Mouse (Mus musculus) lung, embryonic 15.5 days (tissue): ENCODE data around the gene Kcnc2. TPM values are rescaled to one million over a fixed set of nuclear protein-coding genes. Genes with fewer than 3 reads are reported as not detected.
"Not testable (repeated sequence)": the region's sequence is repeated elsewhere in the genome, so short reads cannot be mapped to it uniquely, and the experiment has no call there.

Source experiments
- ATAC-seq: fragments of 200-750 bp; cut with Nextera tagmentation; 2 replicates; pipeline ENCODE4 v1.8.0; 2017; ENCODE audit warnings: moderate number of reproducible peaks, borderline replicate concordance; ENCODE audit not compliant: low FRiP score, low TSS enrichment; ENCODE audit errors: extremely low read depth
- H3K27ac ChIP-seq: fragments of 300-500 bp; sonication (generic); 2 replicates; pipeline ENCODE4 v1.5.1; 2015; ENCODE audit warnings: moderate library complexity, mild to moderate bottlenecking, inconsistent platforms
- H3K27me3 ChIP-seq: fragments of 300-500 bp; sonication (generic); 2 replicates; pipeline ENCODE4 v1.6.1; 2015; ENCODE audit warnings: inconsistent platforms
- H3K36me3 ChIP-seq: fragments of 300-500 bp; sonication (generic); 2 replicates; pipeline ENCODE4 v1.6.1; 2015; ENCODE audit warnings: inconsistent platforms
- H3K4me1 ChIP-seq: fragments of 300-500 bp; sonication (generic); 2 replicates; pipeline ENCODE4 v1.6.1; 2015; ENCODE audit warnings: inconsistent platforms
- H3K4me2 ChIP-seq: fragments of 300-500 bp; sonication (generic); 2 replicates; pipeline ENCODE4 v1.6.1; 2015; ENCODE audit warnings: inconsistent platforms, mild to moderate bottlenecking, moderate library complexity
- H3K4me3 ChIP-seq: fragments of 300-500 bp; sonication (generic); 2 replicates; pipeline ENCODE4 v1.5.1; 2015; ENCODE audit warnings: mild to moderate bottlenecking, inconsistent platforms
- H3K9ac ChIP-seq: fragments of 300-500 bp; sonication (generic); 2 replicates; pipeline ENCODE4 v1.6.1; 2015; ENCODE audit warnings: inconsistent platforms
- H3K9me3 ChIP-seq: fragments of 300-500 bp; sonication (generic); 2 replicates; pipeline ENCODE4 v1.6.1; 2016; ENCODE audit warnings: inconsistent platforms
- WGBS: fragments of 180-500 bp; shearing (Covaris S2); methylation state at CpG from one replicate; pipeline ENCODE4 v1.1.7; 2015; 5-methylcytosine and 5-hydroxymethylcytosine counted together
- polyA plus RNA-seq: library from polyadenylated mRNA; unstranded; fragments of >200 nt; fragmentation: Nextera tagmentation; extraction: Ambion mirVana; gene quantifications from 2 replicates; pipeline ENCODE4 v1.2.1, GENCODE M21; 2015

Kcnc2 gene
- 0.26 and 0.55 TPM in 2 replicates for polyA plus RNA-seq

DNA sequence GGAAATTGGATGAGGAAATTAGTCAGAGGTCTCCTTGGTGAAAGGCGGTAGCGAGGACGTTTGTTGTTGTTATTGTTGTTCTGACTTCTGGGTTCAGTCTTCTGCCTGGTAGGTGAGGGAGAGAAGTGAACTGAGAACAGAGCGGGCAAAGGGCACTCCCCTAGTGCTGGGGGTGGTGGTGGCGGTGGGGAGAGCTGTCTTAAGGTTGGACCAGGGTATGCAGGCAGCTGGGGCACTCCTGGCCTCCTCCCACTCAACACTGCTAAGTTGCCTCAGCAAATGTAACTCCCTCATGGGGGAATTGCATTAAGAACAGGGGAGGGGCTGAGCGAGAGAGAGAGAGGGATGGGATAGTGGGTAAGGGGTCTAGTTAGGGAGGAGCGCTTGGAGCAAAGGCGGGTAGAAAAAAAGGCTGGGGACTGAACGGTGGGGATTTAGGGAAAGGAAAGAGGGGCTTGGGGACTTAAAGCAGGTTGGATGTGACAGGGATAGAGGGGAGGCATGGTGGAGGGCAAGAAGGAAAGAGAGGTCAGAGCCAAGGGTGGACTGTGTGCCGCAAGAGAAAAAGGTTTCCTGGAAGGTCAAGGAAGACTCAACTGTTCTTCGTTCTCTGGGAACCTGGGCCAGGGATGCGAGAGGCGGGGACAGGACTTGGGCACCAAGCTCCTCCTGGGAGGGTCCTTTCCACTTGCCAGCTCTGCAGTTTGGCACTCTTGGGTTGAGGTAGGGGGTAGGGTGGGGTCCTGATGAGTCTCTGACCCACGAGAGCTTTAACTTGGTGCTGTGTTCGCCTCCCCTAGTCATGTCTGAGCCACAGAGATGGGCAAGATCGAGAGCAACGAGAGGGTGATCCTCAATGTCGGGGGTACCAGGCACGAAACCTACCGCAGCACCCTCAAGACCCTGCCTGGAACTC lies at the start of gene Kcnc2:
TSS of gene Kcnc2 (plus strand) at position 235 of the 916 bp plus-strand sequence.
- 0 out of 2 replicates have a peak, but pooled peaks have one; percentile 35 for ATAC-seq
- H3K27me3 ChIP-seq: peaks cover 45% of the 10 kb centered on the region

DNA sequence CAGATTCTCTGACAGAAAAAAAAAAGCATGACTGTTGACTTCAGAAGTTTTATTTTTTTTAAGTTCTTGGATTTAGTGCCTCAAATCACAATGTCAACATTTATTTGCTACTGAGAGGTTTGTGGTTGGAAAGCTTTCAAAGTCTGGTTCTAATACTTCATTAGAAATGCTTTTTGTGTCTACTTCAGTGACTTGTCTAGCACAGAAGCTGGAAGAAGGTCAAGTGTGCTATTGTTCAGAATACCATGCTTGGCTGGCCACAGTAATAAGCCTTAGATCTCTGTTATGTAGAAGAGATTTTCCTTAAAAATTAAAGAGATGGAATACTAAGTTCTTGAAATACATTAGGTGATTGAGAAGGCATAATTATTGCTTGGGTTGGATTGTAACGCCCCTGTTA lies 43.8 kb upstream of the Kcnc2 start:
- Histone ChIP-seq H3K27ac (no peak overlapping the region), H3K4me2 (no peak overlapping the region), H3K36me3 (no peaks in the 10 kb centered on the region), H3K4me3 (no peak overlapping the region), H3K4me1 (no peaks in the 10 kb centered on the region), H3K9me3 (no peaks in the 10 kb centered on the region), H3K27me3 (no peaks in the 10 kb centered on the region), H3K9ac (no peak overlapping the region)
- ATAC-seq: no peak
- WGBS: 52% methylated on average over 1 of the region's 1 CpGs

More for the DNA sequence above, at the start of gene Kcnc2:
- Histone ChIP-seq H3K4me2 (peak within 1 kb of the TSS; percentile 96), H3K9ac (peak within 1 kb of the TSS; percentile 23), H3K4me1 (peaks cover 17% of the 10 kb centered on the region), H3K9me3 (no peaks in the 10 kb centered on the region), H3K4me3 (peak within 1 kb of the TSS; percentile 43), H3K36me3 (no peaks in the 10 kb centered on the region), H3K27ac (no peak within 1 kb of the TSS)
- WGBS: 3% methylated on average over 20 of the region's 20 CpGs

GRCm38 (mm10) chr10:112229091-112229843 lies 41.7 kb upstream of the Kcnc2 start:
- not testable (repeated sequence) for ATAC-seq, H3K4me2 ChIP-seq, H3K4me1 ChIP-seq, H3K27ac ChIP-seq, H3K36me3 ChIP-seq, H3K9me3 ChIP-seq, H3K4me3 ChIP-seq, H3K9ac ChIP-seq, H3K27me3 ChIP-seq
- 41% methylated on average over 6 of the region's 6 CpGs for WGBS

GRCm38 (mm10) chr10:112232733-112233132 lies 38.2 kb upstream of the Kcnc2 start:
- 25% methylated on average over 1 of the region's 1 CpGs for WGBS
- not testable (repeated sequence) for H3K4me1 ChIP-seq, H3K9me3 ChIP-seq, H3K9ac ChIP-seq, ATAC-seq, H3K27ac ChIP-seq, H3K27me3 ChIP-seq, H3K4me3 ChIP-seq, H3K4me2 ChIP-seq, H3K36me3 ChIP-seq

DNA sequence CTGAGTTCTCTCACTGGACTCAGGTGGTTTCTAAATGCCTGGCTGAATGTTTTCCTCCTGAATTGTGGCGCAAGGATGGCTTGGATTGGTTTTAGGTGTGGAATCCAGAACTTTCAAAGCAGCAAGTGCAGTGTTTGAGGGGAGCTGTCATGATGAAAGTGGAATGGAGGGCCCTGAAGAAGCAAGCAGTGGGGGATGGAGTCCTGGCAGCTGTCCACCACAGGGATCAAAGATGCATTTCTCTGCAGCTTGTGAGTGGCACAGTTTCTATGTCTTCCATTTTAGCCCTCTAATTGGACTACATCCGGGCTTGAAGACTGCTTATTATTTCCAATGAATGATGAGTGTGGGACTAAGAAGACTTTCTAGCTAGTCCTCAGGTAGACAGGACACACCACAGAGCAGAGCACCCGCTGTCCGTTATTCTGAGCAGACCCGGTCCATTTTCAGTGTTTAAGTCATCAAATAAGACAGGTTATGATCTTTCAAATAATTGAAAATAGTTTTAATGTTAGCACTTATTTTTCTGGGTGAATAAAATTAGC lies 35.5 kb upstream of the Kcnc2 start:
- not testable (repeated sequence) for ATAC-seq
- 79% methylated on average over 5 of the region's 5 CpGs for WGBS

DNA sequence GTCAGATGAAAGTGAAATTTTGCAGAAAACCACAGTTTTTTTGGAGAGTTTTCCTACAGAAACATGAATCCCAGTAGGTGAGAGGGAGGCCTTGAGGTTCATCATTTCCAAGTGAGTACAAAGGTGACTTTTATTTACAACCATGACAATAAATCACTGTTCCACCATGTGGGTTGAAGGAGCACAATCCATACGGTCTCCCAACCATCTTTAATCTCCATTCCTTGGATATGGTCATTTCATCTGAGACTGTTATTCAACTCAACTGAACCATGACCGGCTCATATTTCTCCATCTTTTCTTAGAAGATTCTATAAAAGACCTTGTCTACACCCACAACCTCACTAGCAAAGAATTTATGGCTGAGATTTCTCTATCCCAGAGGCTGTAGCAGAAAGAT lies 22.6 kb upstream of the Kcnc2 start:
- no peaks in the 10 kb centered on the region for H3K9me3 ChIP-seq
- no peak overlapping the region for H3K4me3 ChIP-seq
- H3K27me3 ChIP-seq: no peaks in the 10 kb centered on the region
- no peak for ATAC-seq
- no peaks in the 10 kb centered on the region for H3K36me3 ChIP-seq
- no peak overlapping the region for H3K4me2 ChIP-seq
- H3K4me1 ChIP-seq: no peaks in the 10 kb centered on the region
- no peak overlapping the region for H3K9ac ChIP-seq
- H3K27ac ChIP-seq: no peak overlapping the region
- WGBS: 80% methylated on average over 2 of the region's 2 CpGs

More for the DNA sequence above, 35.5 kb upstream of the Kcnc2 start:
- H3K27me3 ChIP-seq, H3K4me1 ChIP-seq, H3K27ac ChIP-seq, H3K9ac ChIP-seq, H3K4me3 ChIP-seq, H3K4me2 ChIP-seq, H3K9me3 ChIP-seq, H3K36me3 ChIP-seq: not testable (repeated sequence)

DNA sequence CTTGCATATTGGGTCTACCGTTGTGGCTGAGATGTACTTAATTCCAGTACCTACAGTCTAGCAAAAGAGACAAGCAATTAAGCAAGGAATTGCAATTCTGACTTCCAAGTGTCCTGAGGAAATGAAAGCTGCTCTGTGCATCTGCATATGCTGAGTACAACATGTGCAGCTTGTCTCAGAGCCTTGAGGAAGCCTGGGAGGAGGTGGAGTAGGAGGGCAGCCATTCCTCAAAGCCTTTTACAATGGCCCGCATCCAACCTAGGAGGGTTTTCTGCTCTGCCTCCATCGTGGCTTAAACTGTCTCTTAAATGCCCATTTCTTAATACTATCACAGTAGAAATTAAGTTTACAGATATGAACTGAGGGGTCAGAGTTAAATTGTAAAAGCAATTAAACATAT lies 7.5 kb upstream of the Kcnc2 start:
- no peak overlapping the region for H3K4me2 ChIP-seq
- H3K4me1 ChIP-seq: no peaks in the 10 kb centered on the region
- peaks cover 5% of the 10 kb centered on the region; the same call in 1 of the 2 replicates for H3K27me3 ChIP-seq
- 78% methylated on average over 3 of the region's 3 CpGs for WGBS
- no peak overlapping the region for H3K9ac ChIP-seq
- H3K27ac ChIP-seq: no peak overlapping the region
- no peak for ATAC-seq
- H3K4me3 ChIP-seq: no peak overlapping the region
- no peaks in the 10 kb centered on the region for H3K36me3 ChIP-seq
- H3K9me3 ChIP-seq: no peaks in the 10 kb centered on the region

DNA sequence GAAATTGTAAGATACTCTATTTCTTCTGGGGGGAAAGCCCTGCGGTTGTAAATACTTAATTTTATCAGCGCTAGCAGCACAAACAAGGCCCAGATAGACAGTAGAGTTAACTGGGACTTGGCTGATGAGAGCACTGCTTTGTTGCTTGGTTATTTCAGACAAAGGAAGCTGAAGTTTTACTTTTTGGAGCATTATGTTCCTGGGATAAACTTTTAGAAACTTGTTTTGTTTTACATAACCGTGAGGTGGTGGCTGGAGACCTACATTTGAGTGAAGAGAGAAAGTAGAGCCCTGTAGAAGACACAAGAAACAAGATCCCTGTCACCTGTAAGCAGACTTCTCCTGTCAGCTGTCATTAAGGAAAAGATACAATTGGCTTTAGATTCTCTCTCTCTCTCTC lies 1.4 kb upstream of the Kcnc2 start:
- Histone ChIP-seq H3K36me3 (no peaks in the 10 kb centered on the region), H3K4me2 (peak overlapping the region; percentile 96), H3K9me3 (no peaks in the 10 kb centered on the region), H3K9ac (no peak overlapping the region), H3K4me3 (peak overlapping the region; percentile 43; the same call in 1 of the 2 replicates), H3K27ac (no peak overlapping the region), H3K27me3 (peaks cover 45% of the 10 kb centered on the region), H3K4me1 (peaks cover 17% of the 10 kb centered on the region)
- ATAC-seq: no peak
- 58% methylated on average over 3 of the region's 3 CpGs for WGBS

DNA sequence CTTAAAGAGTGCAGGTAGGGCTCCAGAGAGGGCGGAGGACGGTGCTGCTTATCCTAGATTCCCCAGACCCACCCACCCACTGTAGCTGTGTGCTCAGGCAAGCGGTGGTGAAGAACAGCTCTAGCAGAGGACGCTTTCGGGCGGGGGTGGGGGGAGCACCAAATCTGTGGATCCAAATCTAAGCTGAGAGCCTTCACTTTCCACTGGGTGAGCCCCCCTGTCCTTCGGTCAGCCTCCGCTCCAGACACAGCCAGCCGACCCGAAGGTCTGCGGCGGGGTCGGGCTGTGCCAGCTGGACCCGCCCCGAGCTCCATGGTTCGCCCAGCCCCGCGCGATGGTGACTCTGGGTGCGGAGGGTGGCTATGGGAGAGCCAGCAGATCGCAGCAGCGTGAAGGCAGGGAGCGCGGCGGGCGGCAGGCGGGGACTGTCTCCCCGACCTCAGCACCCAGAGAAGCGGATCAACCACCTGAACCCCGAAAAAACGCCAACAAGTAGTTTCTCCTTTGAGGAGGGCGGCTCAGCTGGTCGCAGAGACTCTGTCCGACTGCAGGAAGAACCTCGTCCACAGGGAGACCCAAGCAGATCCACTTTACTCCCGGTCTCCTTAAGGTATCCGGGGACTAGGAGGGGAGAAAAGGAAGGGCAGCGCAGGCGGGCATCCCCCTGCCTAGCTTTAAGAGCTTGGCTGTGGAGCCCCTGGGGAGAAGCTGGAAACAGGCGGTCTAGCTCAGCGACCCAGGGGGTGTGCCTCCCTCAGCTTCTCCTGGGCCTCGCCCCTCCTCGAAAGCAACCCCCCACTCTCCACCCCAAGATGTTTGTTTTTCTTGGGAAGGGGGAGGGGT lies 761 bp upstream of the Kcnc2 start:
- no peaks in the 10 kb centered on the region for H3K36me3 ChIP-seq
- peak overlapping the region; percentile 96 for H3K4me2 ChIP-seq
- no peak overlapping the region for H3K27ac ChIP-seq
- H3K27me3 ChIP-seq: peaks cover 45% of the 10 kb centered on the region
- H3K4me1 ChIP-seq: peaks cover 17% of the 10 kb centered on the region
- H3K4me3 ChIP-seq: peak overlapping the region; percentile 43
- H3K9me3 ChIP-seq: no peaks in the 10 kb centered on the region
- WGBS: under 1% methylated on average over 39 of the region's 43 CpGs
- ATAC-seq: peak; percentile 59
- peak overlapping the region; percentile 23 for H3K9ac ChIP-seq

GRCm38 (mm10) chr10:112271803-112272165 lies 863 bp downstream of the Kcnc2 start:
- ATAC-seq: no peak
- Histone ChIP-seq H3K27ac (no peak overlapping the region), H3K4me3 (peak overlapping the region; percentile 43), H3K4me1 (peaks cover 17% of the 10 kb centered on the region), H3K36me3 (no peaks in the 10 kb centered on the region), H3K9ac (no peak overlapping the region), H3K4me2 (peak overlapping the region; percentile 96), H3K27me3 (peaks cover 45% of the 10 kb centered on the region), H3K9me3 (no peaks in the 10 kb centered on the region)
- under 1% methylated on average over 36 of the region's 36 CpGs for WGBS

DNA sequence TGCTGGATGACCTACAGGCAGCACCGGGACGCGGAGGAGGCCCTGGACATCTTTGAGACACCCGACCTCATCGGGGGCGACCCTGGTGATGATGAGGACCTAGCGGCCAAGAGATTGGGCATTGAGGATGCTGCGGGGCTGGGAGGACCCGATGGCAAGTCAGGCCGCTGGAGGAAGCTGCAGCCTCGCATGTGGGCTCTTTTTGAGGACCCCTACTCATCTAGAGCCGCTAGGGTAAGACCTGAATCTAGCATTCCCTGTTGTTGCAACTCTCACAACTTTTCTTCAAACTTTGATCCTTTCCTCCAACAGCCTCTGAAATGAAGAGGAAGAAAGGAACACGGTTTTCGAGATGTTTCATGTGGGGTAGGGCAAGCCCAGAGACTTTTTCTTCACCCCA lies 1.2 kb downstream of the Kcnc2 start:
- no peak overlapping the region for H3K27ac ChIP-seq
- no peak for ATAC-seq
- peak overlapping the region; percentile 43 for H3K4me3 ChIP-seq
- peaks cover 17% of the 10 kb centered on the region for H3K4me1 ChIP-seq
- H3K9me3 ChIP-seq: no peaks in the 10 kb centered on the region
- peak overlapping the region; percentile 96 for H3K4me2 ChIP-seq
- H3K27me3 ChIP-seq: peaks cover 45% of the 10 kb centered on the region
- 12% methylated on average over 14 of the region's 14 CpGs for WGBS
- H3K36me3 ChIP-seq: no peaks in the 10 kb centered on the region
- H3K9ac ChIP-seq: no peak overlapping the region
